Mouse (Mus musculus) cortical plate, adult 2 months (tissue): Measurements from ENCODE around the gene A630089N07Rik.

ENCODE experiments used
- CTCF ChIP-seq: fragments of 200-500 bp; IDR thresholded peaks from 2 replicates; pipeline ENCODE4 v1.5.1; 2011; ENCODE audit warnings: mild to moderate bottlenecking, control low read depth, low read length; ENCODE audit not compliant: insufficient read depth; ENCODE audit errors: extremely low read depth
- POLR2A ChIP-seq: fragments of 200-500 bp; IDR thresholded peaks from 2 replicates; pipeline ENCODE4 v1.6.1; 2011; ENCODE audit warnings: mild to moderate bottlenecking, low read length, control low read depth; ENCODE audit not compliant: insufficient read depth; ENCODE audit errors: extremely low read depth

GRCm38 (mm10) chr16:97952801-97953200 is 129.4 kb downstream of the A630089N07Rik start:
- TF ChIP-seq POLR2A: no peak
- TF ChIP-seq CTCF: no peak
